Mouse (Mus musculus) WW6 (cell line): ENCODE results near the gene Plagl1.

ENCODE experiments used
- DNase-seq: peaks from one replicate; pipeline ENCODE4 v3.0.0-alpha.2; 2013; ENCODE audit warnings: low read depth, low spot score

The Plagl1 gene

DNA sequence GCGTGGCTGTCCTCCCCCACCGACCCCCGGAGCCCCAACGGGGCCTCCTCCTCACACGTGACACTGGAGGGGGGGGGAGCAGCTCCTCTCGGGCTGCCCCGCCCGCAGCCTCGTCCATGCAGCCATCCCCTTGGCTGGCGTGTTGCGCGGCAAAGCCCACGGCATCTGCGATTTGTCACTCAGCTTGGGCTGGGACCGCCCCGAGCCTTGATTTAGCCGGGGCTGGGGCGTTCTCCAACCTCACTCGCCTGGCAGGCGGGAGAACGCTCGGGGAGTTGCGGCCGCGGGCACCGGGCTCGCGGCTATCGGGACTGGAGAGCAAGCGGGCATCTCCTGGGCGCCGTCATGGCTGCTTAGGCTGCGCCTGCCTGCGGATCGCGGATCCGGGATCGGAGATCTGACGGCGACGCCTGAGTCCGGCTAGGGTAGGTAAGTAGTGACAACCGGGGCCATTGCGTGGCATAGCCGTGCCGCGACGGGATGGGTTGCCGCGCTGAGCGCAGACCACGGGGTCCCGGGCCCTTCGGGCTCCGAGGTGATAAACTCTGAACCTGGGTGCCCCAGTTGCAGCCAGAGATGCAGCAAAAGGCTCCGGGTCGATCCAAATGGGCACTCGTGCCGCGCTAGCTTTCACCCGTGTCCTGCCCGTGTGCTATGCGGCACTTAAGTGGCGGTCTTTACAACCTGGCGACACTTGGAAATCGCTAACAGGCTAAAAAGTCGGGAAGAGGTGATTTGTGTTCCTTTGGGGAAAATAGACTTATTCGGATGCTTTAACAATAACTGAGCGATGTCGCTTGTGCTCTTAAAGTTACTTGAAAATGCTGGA lies 30.5 kb downstream of the Plagl1 start:
- DNase-seq, result peak; percentile 65

- DNase-seq, result no peak
Measured at GRCm38 (mm10) chr10:13092996-13093395, 32.7 kb downstream of the Plagl1 start.

- no peak for DNase-seq
Measured at GRCm38 (mm10) chr10:13098895-13099294, 38.6 kb downstream of the Plagl1 start.

DNA sequence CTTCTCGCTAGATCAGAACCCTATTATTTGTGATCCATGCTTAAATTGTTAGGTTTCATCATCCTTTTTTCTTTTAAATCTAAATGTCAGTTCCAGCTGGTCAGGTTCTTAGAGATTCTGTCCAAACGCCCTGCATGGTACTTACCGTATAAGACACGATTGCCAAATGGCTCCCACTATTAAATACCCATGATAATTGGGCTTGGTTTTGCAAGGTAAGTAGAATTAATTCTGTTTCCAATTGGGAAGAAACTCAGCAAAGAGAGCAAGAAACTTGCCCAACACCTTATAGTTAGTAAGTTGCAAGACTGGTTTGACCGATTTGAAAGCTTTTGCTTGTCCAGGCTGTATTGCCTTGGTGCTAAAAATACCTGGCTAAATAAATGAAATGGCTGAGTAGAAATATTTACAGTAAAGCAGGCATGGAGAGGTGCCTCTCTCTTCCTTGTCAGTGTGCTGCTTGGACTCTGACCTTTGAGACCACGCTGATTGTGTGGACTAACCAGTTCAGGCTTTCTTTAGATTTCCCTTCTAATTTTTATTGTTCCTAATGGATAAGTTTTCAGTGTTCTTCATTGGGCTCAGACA lies 39.9 kb downstream of the Plagl1 start:
- DNase-seq, result no peak

- no peak for DNase-seq
Measured at GRCm38 (mm10) chr10:13102360-13102759, 42.1 kb downstream of the Plagl1 start.

GRCm38 (mm10) chr10:13103838-13104237 lies 43.5 kb downstream of the Plagl1 start:
- no peak for DNase-seq

GRCm38 (mm10) chr10:13106909-13107624 lies 46.8 kb downstream of the Plagl1 start:
- DNase-seq, result no peak

GRCm38 (mm10) chr10:13108021-13108548 lies 47.8 kb downstream of the Plagl1 start:
- peak; percentile 65 for DNase-seq

- DNase-seq, result no peak
Measured at GRCm38 (mm10) chr10:13108847-13109246, 48.5 kb downstream of the Plagl1 start.

- DNase-seq, result no peak
Measured at GRCm38 (mm10) chr10:13109781-13110180, 49.5 kb downstream of the Plagl1 start.

GRCm38 (mm10) chr10:13112849-13113248 lies 52.5 kb downstream of the Plagl1 start:
- no peak for DNase-seq

- no peak for DNase-seq
Measured at GRCm38 (mm10) chr10:13113641-13114040, 53.3 kb downstream of the Plagl1 start.

DNA sequence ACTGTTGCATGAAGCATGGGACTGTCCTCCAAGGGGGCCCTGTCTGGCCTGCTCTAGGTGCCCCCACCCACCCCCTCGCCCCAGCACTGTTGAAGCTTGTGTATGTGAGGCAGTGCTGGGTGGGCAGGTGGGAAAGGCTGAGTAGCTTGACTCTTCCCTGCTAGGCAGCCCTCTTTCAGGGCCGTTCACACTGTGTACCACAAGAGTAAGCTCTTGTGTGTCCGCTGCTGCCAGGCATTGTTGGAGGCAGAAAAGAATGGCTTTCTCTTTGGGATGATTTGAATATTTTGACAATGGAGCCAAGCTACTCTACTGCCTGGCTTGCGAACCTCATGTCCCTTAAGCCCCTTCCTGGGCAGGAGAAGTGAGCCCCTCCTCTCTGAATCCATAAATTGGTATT lies 54.7 kb downstream of the Plagl1 start:
- no peak for DNase-seq

DNA sequence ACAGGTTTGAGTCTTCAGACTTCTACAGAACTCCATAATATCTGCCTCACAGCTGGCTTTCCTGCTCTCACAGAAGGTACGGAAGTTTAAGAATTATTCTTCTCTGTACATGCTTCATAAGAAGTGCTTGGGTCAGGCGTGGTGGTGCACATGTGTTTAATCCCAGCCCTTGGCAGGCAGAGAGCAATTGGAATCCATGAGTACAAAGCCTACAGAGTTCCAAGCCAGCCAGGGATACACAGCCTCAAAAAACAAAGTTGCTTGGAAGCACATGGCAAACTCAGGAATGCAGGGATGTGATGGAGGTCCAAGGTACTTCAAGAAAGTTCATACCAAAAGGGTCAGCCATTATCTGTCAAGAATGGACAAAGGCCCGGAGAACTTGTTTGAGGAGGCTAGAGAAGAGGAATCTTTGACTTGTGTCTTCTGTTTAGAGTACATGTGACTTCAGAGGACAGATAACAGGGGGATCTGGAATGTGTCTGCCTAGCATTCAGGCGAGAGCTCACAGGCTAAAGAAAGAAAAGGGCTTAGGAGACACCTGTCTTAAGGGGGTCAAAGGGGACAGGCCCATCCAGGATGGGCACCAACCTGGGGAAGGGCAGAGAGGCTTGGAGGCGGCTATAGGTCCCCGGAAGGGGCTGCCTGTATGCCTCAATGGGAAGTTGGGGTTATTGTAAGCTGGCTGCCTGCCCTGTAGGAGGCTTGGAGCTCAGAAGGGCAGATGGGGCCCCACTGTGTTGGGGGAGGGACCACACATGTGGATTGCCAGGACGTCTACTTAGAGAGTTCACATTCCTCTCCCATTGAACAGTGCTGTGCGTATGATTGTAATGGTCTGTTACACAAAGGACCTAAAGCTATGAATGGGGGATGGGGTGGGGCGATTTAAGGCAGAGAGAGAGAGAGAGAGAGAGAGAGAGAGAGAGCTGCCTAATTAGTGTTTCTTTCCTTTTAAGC lies 56.7 kb downstream of the Plagl1 start:
- no peak for DNase-seq

- no peak for DNase-seq
Measured at GRCm38 (mm10) chr10:13118024-13118769, 57.9 kb downstream of the Plagl1 start.

DNA sequence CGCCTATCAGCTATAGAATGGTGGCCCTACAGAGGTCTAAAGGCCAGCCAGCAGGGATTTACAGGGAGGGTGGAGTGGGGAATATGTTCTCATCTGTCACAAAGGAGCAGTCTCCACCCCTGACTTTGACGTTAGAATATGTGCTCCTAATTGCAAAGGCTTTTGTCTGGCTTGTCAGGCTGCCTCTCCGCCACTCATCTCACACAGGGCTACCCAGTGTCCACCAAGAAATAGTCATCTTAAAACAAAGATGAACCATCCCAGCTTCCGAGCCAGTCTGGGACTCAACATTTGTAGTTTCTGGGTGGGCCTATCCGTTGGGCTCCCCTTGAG lies 58.4 kb downstream of the Plagl1 start:
- DNase-seq, result no peak

GRCm38 (mm10) chr10:13119300-13119699 lies 59.0 kb downstream of the Plagl1 start:
- no peak for DNase-seq

GRCm38 (mm10) chr10:13125811-13126210 lies 65.5 kb downstream of the Plagl1 start:
- no peak for DNase-seq

DNA sequence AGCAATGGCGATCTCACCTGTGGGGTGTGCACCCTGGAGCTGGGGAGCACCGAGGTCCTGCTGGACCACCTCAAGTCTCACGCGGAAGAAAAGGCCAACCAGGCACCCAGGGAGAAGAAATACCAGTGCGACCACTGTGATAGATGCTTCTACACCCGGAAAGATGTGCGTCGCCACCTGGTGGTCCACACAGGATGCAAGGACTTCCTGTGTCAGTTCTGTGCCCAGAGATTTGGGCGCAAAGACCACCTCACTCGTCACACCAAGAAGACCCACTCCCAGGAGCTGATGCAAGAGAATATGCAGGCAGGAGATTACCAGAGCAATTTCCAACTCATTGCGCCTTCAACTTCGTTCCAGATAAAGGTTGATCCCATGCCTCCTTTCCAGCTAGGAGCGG lies 67.0 kb downstream of the Plagl1 start:
- no peak for DNase-seq

- no peak for DNase-seq
Measured at GRCm38 (mm10) chr10:13127946-13128345, 67.6 kb downstream of the Plagl1 start.

- DNase-seq, result no peak
Measured at GRCm38 (mm10) chr10:13133850-13134249, 73.5 kb downstream of the Plagl1 start.
